Mouse (Mus musculus) ES-E14 (cell line): ENCODE measurements around the gene Yipf6.

ENCODE experiments used
- CHD2 ChIP-seq: IDR thresholded peaks from 2 replicates; pipeline ENCODE4 v1.6.1; 2014; ENCODE audit warnings: mild to moderate bottlenecking, low read depth, low read length, inconsistent platforms
- ZNF384 ChIP-seq: IDR thresholded peaks from 2 replicates; pipeline ENCODE4 v1.6.1; 2012; ENCODE audit warnings: low read depth, low read length, inconsistent platforms

- TF ChIP-seq CHD2 (no peak), ZNF384 (no peak)
These were observed 28.4 kb downstream of the Yipf6 start for GRCm38 (mm10) chrX:98964513-98964912.
